Mouse (Mus musculus): Measurements from ENCODE around the gene Kras. TPM values are rescaled to one million over a fixed set of nuclear protein-coding genes. Genes with fewer than 3 reads are reported as not detected.

The Kras gene
- total and polyA plus RNA-seq, 2 experiments from 2014 or later = 25.9 to 72.5 TPM

GRCm38 (mm10) chr6:145235367-145235766 is 14.7 kb downstream of the Kras start:
- WGBS = 86% methylated on average over 6 of the region's 6 CpGs
- no peak for ATAC-seq

GRCm38 (mm10) chr6:145234391-145234790 is 15.6 kb downstream of the Kras start:
- Histone ChIP-seq H3K4me3 (ENCODE audit: low read length) (no peak overlapping the region), H3K4me1 (ENCODE audit: insufficient read depth, low read length) (no peaks in the 10 kb centered on the region), H3K9ac (replicated peaks; ENCODE audit: low read length) (no peak overlapping the region), H3K4me2 (ENCODE audit: low read depth, low read length) (no peak overlapping the region), H3K27me3 (ENCODE audit: insufficient read depth, low read length) (no peaks in the 10 kb centered on the region), H3K36me3 (ENCODE audit: insufficient read depth, low read length) (peaks cover 7% of the 10 kb centered on the region; the same call in 1 of the 2 replicates), H3K27ac (no peak overlapping the region), H3K9me3 (ENCODE audit: low read length) (no peaks in the 10 kb centered on the region)
- DNase-seq (ENCODE audit: low spot score) (no peak), ATAC-seq (no peak)
- WGBS = 75% methylated on average over 1 of the region's 1 CpGs
- no peak for TF ChIP-seq CTCF (IDR thresholded peaks at IDR 0.05; ENCODE audit: low read depth)

More at GRCm38 (mm10) chr6:145235367-145235766, 14.7 kb downstream of the Kras start:
- Histone ChIP-seq H3K9me3 (ENCODE audit: low read length) (no peaks in the 10 kb centered on the region), H3K36me3 (ENCODE audit: insufficient read depth, low read length) (peaks cover 7% of the 10 kb centered on the region; the same call in 1 of the 2 replicates), H3K4me3 (ENCODE audit: low read length) (no peak overlapping the region), H3K27me3 (ENCODE audit: insufficient read depth, low read length) (no peaks in the 10 kb centered on the region), H3K4me1 (ENCODE audit: insufficient read depth, low read length) (no peaks in the 10 kb centered on the region), H3K4me2 (ENCODE audit: low read depth, low read length) (no peak overlapping the region), H3K27ac (no peak overlapping the region), H3K9ac (replicated peaks; ENCODE audit: low read length) (no peak overlapping the region)
- no peak for TF ChIP-seq CTCF (IDR thresholded peaks at IDR 0.05; ENCODE audit: low read depth)
- no peak for DNase-seq (ENCODE audit: low spot score)

GRCm38 (mm10) chr6:145226296-145226695 is 23.7 kb downstream of the Kras start:
- TF ChIP-seq CTCF (IDR thresholded peaks at IDR 0.05; ENCODE audit: low read depth) = no peak
- peaks cover 7% of the 10 kb centered on the region; the same call in 1 of the 2 replicates for H3K36me3 ChIP-seq (ENCODE audit: insufficient read depth, low read length)
- no peaks in the 10 kb centered on the region for H3K9me3 ChIP-seq (ENCODE audit: low read length)
- H3K4me2 ChIP-seq (ENCODE audit: low read depth, low read length) = no peak overlapping the region
- 82% methylated on average over 3 of the region's 3 CpGs for WGBS
- no peak overlapping the region for H3K27ac ChIP-seq
- H3K4me1 ChIP-seq (ENCODE audit: insufficient read depth, low read length) = no peaks in the 10 kb centered on the region
- ATAC-seq (no peak), DNase-seq (ENCODE audit: low spot score) (no peak)
- no peak overlapping the region for H3K4me3 ChIP-seq (ENCODE audit: low read length)
- H3K27me3 ChIP-seq (ENCODE audit: insufficient read depth, low read length) = no peaks in the 10 kb centered on the region
- H3K9ac ChIP-seq (replicated peaks; ENCODE audit: low read length) = no peak overlapping the region

GRCm38 (mm10) chr6:145224246-145224645 is 25.8 kb downstream of the Kras start:
- ATAC-seq (no peak), DNase-seq (ENCODE audit: low spot score) (no peak)
- Histone ChIP-seq H3K36me3 (ENCODE audit: insufficient read depth, low read length) (0 out of 2 replicates have a peak, but pooled peaks cover 3% of the 10 kb centered on the region), H3K9me3 (ENCODE audit: low read length) (no peaks in the 10 kb centered on the region), H3K27ac (no peak overlapping the region), H3K27me3 (ENCODE audit: insufficient read depth, low read length) (no peaks in the 10 kb centered on the region), H3K4me2 (ENCODE audit: low read depth, low read length) (no peak overlapping the region), H3K4me1 (ENCODE audit: insufficient read depth, low read length) (no peaks in the 10 kb centered on the region), H3K9ac (replicated peaks; ENCODE audit: low read length) (no peak overlapping the region), H3K4me3 (ENCODE audit: low read length) (no peak overlapping the region)
- no peak for TF ChIP-seq CTCF (IDR thresholded peaks at IDR 0.05; ENCODE audit: low read depth)
- 93% methylated on average over 6 of the region's 6 CpGs for WGBS

GRCm38 (mm10) chr6:145215826-145216225 is 34.2 kb downstream of the Kras start:
- WGBS = 91% methylated on average over 3 of the region's 3 CpGs
- ATAC-seq (no peak), DNase-seq (ENCODE audit: low spot score) (no peak)
- no peak overlapping the region for H3K9ac ChIP-seq (replicated peaks; ENCODE audit: low read length)
- H3K27me3 ChIP-seq (ENCODE audit: insufficient read depth, low read length) = no peaks in the 10 kb centered on the region
- H3K4me1 ChIP-seq (ENCODE audit: insufficient read depth, low read length) = peaks cover 11% of the 10 kb centered on the region; the same call in 1 of the 2 replicates
- H3K4me3 ChIP-seq (ENCODE audit: low read length) = no peak overlapping the region
- no peaks in the 10 kb centered on the region for H3K9me3 ChIP-seq (ENCODE audit: low read length)
- H3K36me3 ChIP-seq (ENCODE audit: insufficient read depth, low read length) = peaks cover 13% of the 10 kb centered on the region; the same call in 1 of the 2 replicates
- no peak for TF ChIP-seq CTCF (IDR thresholded peaks at IDR 0.05; ENCODE audit: low read depth)
- H3K4me2 ChIP-seq (ENCODE audit: low read depth, low read length) = no peak overlapping the region
- no peak overlapping the region for H3K27ac ChIP-seq

GRCm38 (mm10) chr6:145213916-145214315 is 36.1 kb downstream of the Kras start:
- Histone ChIP-seq H3K4me1 (ENCODE audit: insufficient read depth, low read length) (peaks cover 11% of the 10 kb centered on the region; the same call in 1 of the 2 replicates), H3K27ac (no peak overlapping the region), H3K9ac (replicated peaks; ENCODE audit: low read length) (no peak overlapping the region), H3K9me3 (ENCODE audit: low read length) (no peaks in the 10 kb centered on the region), H3K4me3 (ENCODE audit: low read length) (no peak overlapping the region), H3K4me2 (ENCODE audit: low read depth, low read length) (no peak overlapping the region), H3K27me3 (ENCODE audit: insufficient read depth, low read length) (no peaks in the 10 kb centered on the region), H3K36me3 (ENCODE audit: insufficient read depth, low read length) (peaks cover 8% of the 10 kb centered on the region; the same call in 1 of the 2 replicates)
- no peak for TF ChIP-seq CTCF (IDR thresholded peaks at IDR 0.05; ENCODE audit: low read depth)
- DNase-seq (ENCODE audit: low spot score) (no peak), ATAC-seq (no peak)
- 87% methylated on average over 2 of the region's 2 CpGs for WGBS
